Mouse (Mus musculus): ENCODE data around the gene Ngly1. TPM values are rescaled to one million over a fixed set of nuclear protein-coding genes. Genes with fewer than 3 reads are reported as not detected.

Gene Ngly1
- total and polyA plus RNA-seq, 2 experiments from 2014 or later, result 27.0 to 34.3 TPM

DNA sequence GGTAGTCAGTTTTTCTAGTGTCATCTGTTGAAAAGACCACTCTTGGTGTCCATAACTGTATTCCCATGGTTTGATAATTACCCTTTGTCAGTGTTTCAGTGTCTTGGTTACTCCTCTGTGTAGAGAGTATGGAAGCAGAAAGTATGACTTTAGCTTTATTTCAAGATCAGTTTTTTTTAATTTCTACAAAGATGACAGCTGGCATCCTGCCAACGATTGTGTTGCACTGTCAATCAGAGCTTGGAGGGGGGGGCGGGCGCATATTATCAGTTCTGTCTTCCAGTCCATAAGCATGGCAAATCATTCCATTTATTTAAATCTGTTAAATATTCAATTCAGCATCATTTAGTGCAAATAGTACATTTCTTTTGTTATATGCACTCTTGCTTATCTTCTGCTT, 85.2 kb downstream of the Ngly1 start:
- no peaks in the 10 kb centered on the region for H3K36me3 ChIP-seq (replicated peaks; ENCODE audit: control insufficient read depth, insufficient read depth, low read length)
- no peak overlapping the region for H3K27ac ChIP-seq (ENCODE audit: low read depth)
- H3K4me3 ChIP-seq (ENCODE audit: low read depth, low read length), result no peak overlapping the region
- DNase-seq (ENCODE audit: low spot score) (no peak), ATAC-seq (ENCODE audit: insufficient read depth, low read depth) (no peak)
- peaks cover 9% of the 10 kb centered on the region for H3K4me1 ChIP-seq (ENCODE audit: control insufficient read depth, insufficient read depth)
- WGBS, result 61% methylated on average over 3 of the region's 3 CpGs
- H3K9me3 ChIP-seq (replicated peaks; ENCODE audit: control insufficient read depth, low read length), result no peaks in the 10 kb centered on the region
- no peaks in the 10 kb centered on the region for H3K27me3 ChIP-seq (ENCODE audit: control insufficient read depth, insufficient read depth, low read length)
- no peak overlapping the region for H3K9ac ChIP-seq (replicated peaks; ENCODE audit: low read depth, low read length)
- no peak overlapping the region for H3K4me2 ChIP-seq (ENCODE audit: low read depth, low read length)
- TF ChIP-seq CTCF (IDR thresholded peaks at IDR 0.05; ENCODE audit: low read depth) (no peak), EP300 (IDR thresholded peaks at IDR 0.05; ENCODE audit: low read depth) (no peak)

DNA sequence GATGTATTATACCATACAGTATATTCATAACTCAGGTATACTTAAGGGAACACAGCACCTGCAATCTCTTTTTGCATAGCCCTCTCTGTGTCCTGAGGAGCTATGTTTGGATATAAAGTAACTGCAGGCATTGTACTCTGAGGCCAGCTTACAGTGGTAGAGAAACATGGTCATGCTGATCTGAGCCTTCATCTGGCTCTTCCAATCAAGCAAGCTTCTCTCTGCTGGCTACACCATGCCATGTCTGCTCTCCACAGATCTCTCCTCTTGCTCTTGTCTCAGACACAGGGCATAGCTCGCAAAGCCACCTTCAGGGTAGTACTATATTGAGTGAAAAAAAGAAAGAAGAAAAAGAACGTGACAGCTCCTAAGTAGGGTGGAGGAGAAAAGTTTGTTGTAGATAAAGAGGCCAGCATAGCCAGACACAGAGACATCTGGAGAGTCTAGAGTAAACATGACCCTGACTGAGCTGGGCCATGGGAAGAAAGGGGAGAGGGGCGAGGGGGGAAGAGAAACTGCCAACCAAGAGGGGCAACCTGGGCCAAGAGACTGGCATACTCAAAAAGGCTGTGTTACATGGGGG, 86.8 kb downstream of the Ngly1 start:
- Histone ChIP-seq H3K36me3 (replicated peaks; ENCODE audit: control insufficient read depth, insufficient read depth, low read length) (no peaks in the 10 kb centered on the region), H3K4me1 (ENCODE audit: control insufficient read depth, insufficient read depth) (peaks cover 9% of the 10 kb centered on the region), H3K27ac (ENCODE audit: low read depth) (no peak overlapping the region), H3K4me2 (ENCODE audit: low read depth, low read length) (no peak overlapping the region), H3K9me3 (replicated peaks; ENCODE audit: control insufficient read depth, low read length) (no peaks in the 10 kb centered on the region), H3K27me3 (ENCODE audit: control insufficient read depth, insufficient read depth, low read length) (no peaks in the 10 kb centered on the region), H3K4me3 (ENCODE audit: low read depth, low read length) (no peak overlapping the region), H3K9ac (replicated peaks; ENCODE audit: low read depth, low read length) (no peak overlapping the region)
- TF ChIP-seq EP300 (IDR thresholded peaks at IDR 0.05; ENCODE audit: low read depth), result no peak
- TF ChIP-seq CTCF (IDR thresholded peaks at IDR 0.05; ENCODE audit: low read depth), result no peak
- no peak for ATAC-seq (ENCODE audit: insufficient read depth, low read depth)
- no peak for DNase-seq (ENCODE audit: low spot score)
- WGBS, result 48% methylated on average over 3 of the region's 3 CpGs

DNA sequence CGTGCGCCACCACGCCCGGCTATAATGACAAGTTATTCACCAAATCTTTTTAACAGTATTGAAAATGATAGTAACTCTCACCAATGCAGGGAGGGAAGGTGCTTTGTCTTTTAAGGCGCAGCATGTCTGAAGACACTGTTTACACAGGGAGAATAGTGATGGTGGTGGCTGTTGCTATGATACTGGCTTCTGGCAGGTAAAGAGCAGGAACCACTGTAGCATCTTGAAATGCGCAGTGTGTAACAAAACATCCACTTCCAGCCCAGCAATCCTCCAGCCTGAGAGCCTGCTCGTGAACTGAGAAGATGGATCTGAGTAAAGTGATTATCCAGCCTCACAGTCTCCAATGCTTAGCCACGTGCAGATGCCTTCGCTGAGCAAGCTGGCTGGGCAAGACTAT, 98.4 kb downstream of the Ngly1 start:
- ATAC-seq (ENCODE audit: insufficient read depth, low read depth), result no peak
- WGBS, result 73% methylated on average over 9 of the region's 9 CpGs
- H3K36me3 ChIP-seq (replicated peaks; ENCODE audit: control insufficient read depth, insufficient read depth, low read length), result no peaks in the 10 kb centered on the region
- no peaks in the 10 kb centered on the region for H3K27me3 ChIP-seq (ENCODE audit: control insufficient read depth, insufficient read depth, low read length)
- TF ChIP-seq EP300 (IDR thresholded peaks at IDR 0.05; ENCODE audit: low read depth), result no peak
- no peak for TF ChIP-seq CTCF (IDR thresholded peaks at IDR 0.05; ENCODE audit: low read depth)
- H3K4me3 ChIP-seq (ENCODE audit: low read depth, low read length), result no peak overlapping the region
- no peak overlapping the region for H3K27ac ChIP-seq (ENCODE audit: low read depth)
- H3K9ac ChIP-seq (replicated peaks; ENCODE audit: low read depth, low read length), result no peak overlapping the region
- no peaks in the 10 kb centered on the region for H3K4me1 ChIP-seq (ENCODE audit: control insufficient read depth, insufficient read depth)
- DNase-seq (ENCODE audit: low spot score), result no peak
- H3K9me3 ChIP-seq (replicated peaks; ENCODE audit: control insufficient read depth, low read length), result no peaks in the 10 kb centered on the region
- no peak overlapping the region for H3K4me2 ChIP-seq (ENCODE audit: low read depth, low read length)

DNA sequence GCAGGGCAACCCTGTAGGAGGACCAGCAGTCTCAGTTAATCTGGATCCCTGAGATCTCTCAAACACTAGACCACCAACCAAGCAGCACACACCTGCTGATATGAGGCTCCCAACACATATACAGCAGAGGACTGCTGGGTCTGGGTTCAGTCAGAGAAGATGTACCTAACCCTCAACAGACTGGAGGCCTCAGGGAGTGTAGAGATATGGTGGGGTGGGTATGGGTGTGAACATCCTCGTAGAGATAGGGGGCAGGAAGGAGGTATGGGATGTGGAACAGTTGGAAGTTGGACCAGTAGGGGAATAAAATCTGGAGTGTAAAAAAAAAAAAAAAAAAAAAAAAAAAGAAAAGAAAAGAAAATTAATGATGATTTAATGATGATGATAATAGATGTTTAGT, 110.6 kb downstream of the Ngly1 start:
- Histone ChIP-seq H3K4me1 (ENCODE audit: control insufficient read depth, insufficient read depth) (peaks cover 9% of the 10 kb centered on the region; the same call in 1 of the 2 replicates), H3K9ac (replicated peaks; ENCODE audit: low read depth, low read length) (no peak overlapping the region), H3K27ac (ENCODE audit: low read depth) (no peak overlapping the region), H3K4me3 (ENCODE audit: low read depth, low read length) (no peak overlapping the region), H3K36me3 (replicated peaks; ENCODE audit: control insufficient read depth, insufficient read depth, low read length) (no peaks in the 10 kb centered on the region), H3K4me2 (ENCODE audit: low read depth, low read length) (no peak overlapping the region), H3K9me3 (replicated peaks; ENCODE audit: control insufficient read depth, low read length) (no peaks in the 10 kb centered on the region), H3K27me3 (ENCODE audit: control insufficient read depth, insufficient read depth, low read length) (no peaks in the 10 kb centered on the region)
- 44% methylated on average over 1 of the region's 1 CpGs for WGBS
- ATAC-seq (ENCODE audit: insufficient read depth, low read depth), result no peak
- DNase-seq (ENCODE audit: low spot score), result no peak
- no peak for TF ChIP-seq CTCF (IDR thresholded peaks at IDR 0.05; ENCODE audit: low read depth)
- TF ChIP-seq EP300 (IDR thresholded peaks at IDR 0.05; ENCODE audit: low read depth), result no peak

Other genes with a start within 250 kb of the Ngly1 start
- gene Oxsm, start 528 bp downstream of the Ngly1 start, total RNA-seq (2014; rRNA removed; ENCODE audit: low replicate concordance), result 6.2 and 13.5 TPM in 2 replicates
- gene Oxsm, start 528 bp downstream of the Ngly1 start, polyA plus RNA-seq (2015; fragmentation: Nextera tagmentation; extraction: Ambion mirVana), result 3.6 and 3.9 TPM in 2 replicates
- 36.2 and 36.7 TPM in 2 replicates for gene Top2b, start 115.9 kb downstream of the Ngly1 start, total RNA-seq (2014; rRNA removed; ENCODE audit: low replicate concordance)
- gene Top2b, start 115.9 kb downstream of the Ngly1 start, polyA plus RNA-seq (2015; fragmentation: Nextera tagmentation; extraction: Ambion mirVana), result 18.6 and 19.8 TPM in 2 replicates

Measured in heart, postnatal 0 days (tissue).